Mouse (Mus musculus): ENCODE data around the gene Retreg1. TPM values are rescaled to one million over a fixed set of nuclear protein-coding genes. Genes with fewer than 3 reads are reported as not detected.

The Retreg1 gene
- polyA plus RNA-seq, 1 experiment from 2014 or later = 4.7 TPM

DNA sequence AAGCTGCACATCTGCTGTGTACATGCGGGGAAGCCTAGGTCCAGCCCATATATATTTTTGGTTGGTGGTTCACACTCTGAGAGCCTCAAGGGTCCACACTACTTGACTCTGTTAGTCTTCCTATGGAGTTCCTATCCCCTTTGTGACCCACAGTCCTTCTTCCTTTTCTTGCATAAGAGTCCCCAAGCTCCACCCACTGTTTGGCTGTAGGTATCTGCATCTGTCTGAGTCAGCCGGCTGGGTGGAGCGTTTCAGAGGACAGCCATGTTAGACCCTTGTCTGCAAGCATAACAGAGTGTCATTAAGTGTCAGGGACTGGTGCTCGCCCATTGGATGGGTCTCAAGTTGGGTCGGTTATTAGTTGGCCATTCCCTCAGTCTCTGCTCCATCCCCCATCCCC, 107.6 kb downstream of the Retreg1 start:
- no peaks in the 10 kb centered on the region for H3K9me3 ChIP-seq
- no peak overlapping the region for H3K27ac ChIP-seq
- H3K27me3 ChIP-seq = no peaks in the 10 kb centered on the region
- no peak for ATAC-seq (ENCODE audit: insufficient number of reproducible peaks, insufficient read depth, low FRiP score, low TSS enrichment, low read depth)
- no peak overlapping the region for H3K4me2 ChIP-seq
- no peaks in the 10 kb centered on the region for H3K36me3 ChIP-seq
- WGBS = 86% methylated on average over 5 of the region's 5 CpGs
- H3K4me3 ChIP-seq = no peak overlapping the region
- no peaks in the 10 kb centered on the region for H3K4me1 ChIP-seq
- no peak overlapping the region for H3K9ac ChIP-seq

DNA sequence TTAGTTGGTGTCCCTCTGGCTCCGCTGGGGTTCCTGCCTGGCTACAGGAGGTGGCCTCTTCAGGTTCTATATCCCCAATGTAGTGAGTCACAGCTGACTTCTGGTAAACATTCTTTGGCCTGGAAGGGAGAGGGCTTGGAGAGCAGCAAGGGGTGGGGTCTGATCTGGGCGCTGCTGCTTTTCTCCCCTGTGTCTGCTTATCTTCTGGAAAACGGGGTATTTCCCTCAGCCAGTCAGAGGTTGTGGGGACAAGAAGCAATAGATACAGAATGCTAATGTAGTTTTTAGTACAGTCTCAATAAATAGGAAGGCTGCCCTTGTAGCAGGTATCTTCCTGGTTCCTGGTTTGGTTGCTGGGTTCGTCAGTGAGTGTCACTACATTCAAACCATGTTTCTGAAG, 108.1 kb downstream of the Retreg1 start:
- H3K4me2 ChIP-seq = no peak overlapping the region
- H3K4me1 ChIP-seq = no peaks in the 10 kb centered on the region
- H3K4me3 ChIP-seq = no peak overlapping the region
- H3K27me3 ChIP-seq = no peaks in the 10 kb centered on the region
- no peaks in the 10 kb centered on the region for H3K9me3 ChIP-seq
- H3K36me3 ChIP-seq = no peaks in the 10 kb centered on the region
- H3K9ac ChIP-seq = no peak overlapping the region
- no peak overlapping the region for H3K27ac ChIP-seq
- ATAC-seq (ENCODE audit: insufficient number of reproducible peaks, insufficient read depth, low FRiP score, low TSS enrichment, low read depth) = no peak
- 86% methylated on average over 4 of the region's 4 CpGs for WGBS

DNA sequence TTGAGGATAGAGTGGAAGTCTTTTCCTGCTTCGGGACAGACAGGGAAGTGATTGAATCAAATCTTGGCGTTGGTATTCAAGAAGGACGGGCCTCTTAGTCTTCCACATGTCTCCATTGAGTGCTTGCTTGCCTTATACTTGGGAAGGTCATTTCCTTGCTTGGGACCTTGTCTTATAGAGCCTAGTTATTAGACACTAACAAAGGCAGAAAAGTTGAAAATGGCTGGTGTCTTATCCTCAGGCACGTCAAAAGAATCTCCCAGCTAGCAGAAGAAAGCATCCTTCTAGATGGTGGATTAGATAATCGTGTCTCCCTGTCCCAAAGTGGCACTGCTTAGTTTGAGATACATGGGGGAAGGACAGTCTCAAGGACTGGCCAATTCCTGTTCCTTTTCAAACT, 113.0 kb downstream of the Retreg1 start:
- Histone ChIP-seq H3K4me3 (no peak overlapping the region), H3K9me3 (no peaks in the 10 kb centered on the region)
- 65% methylated on average over 5 of the region's 5 CpGs for WGBS

DNA sequence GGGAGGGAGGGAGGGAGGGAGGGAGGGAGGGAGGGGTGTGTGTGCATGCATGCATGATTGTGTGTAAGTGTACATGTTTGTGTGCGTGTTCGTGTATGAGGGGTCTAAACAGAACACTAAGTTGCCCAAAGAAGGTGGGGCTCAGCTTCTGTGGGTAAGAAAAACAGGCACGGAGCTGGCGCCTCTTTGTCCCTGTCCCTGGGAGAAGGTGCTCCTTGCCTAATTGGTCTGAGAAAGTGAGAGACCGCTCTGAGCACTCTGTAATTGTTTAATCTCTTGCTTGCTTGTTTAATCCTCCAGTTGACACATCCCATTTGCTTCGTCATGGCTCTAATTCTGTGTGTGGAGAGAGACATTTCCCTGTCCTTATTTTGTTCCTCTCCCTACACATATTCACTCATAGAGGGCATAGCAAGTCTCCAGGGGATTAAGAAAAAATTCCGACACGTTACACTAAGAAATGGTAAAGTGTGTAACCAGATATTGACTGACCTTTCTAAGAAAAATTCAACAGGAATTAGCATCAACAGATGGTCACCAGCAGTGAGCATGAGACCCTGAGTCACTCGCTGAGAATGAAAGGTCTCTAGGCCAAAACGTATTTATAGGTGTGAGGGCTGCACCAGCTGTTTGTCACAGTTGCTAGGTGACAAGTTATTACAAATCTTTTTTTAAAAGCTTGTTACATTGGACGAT, 113.6 kb downstream of the Retreg1 start:
- H3K9ac ChIP-seq = no peak overlapping the region
- H3K27me3 ChIP-seq = no peaks in the 10 kb centered on the region
- H3K27ac ChIP-seq = no peak overlapping the region
- H3K9me3 ChIP-seq = no peaks in the 10 kb centered on the region
- 0 out of 2 replicates have a peak, but pooled peaks cover 3% of the 10 kb centered on the region for H3K4me1 ChIP-seq
- H3K4me3 ChIP-seq = no peak overlapping the region
- WGBS = 53% methylated on average over 11 of the region's 11 CpGs
- H3K36me3 ChIP-seq = no peaks in the 10 kb centered on the region
- no peak for ATAC-seq (ENCODE audit: insufficient number of reproducible peaks, insufficient read depth, low FRiP score, low TSS enrichment, low read depth)
- no peak overlapping the region for H3K4me2 ChIP-seq

More for the DNA sequence above, 113.0 kb downstream of the Retreg1 start:
- ATAC-seq (ENCODE audit: insufficient number of reproducible peaks, insufficient read depth, low FRiP score, low TSS enrichment, low read depth) = no peak
- Histone ChIP-seq H3K27ac (no peak overlapping the region), H3K4me2 (no peak overlapping the region), H3K4me1 (0 out of 2 replicates have a peak, but pooled peaks cover 3% of the 10 kb centered on the region), H3K36me3 (no peaks in the 10 kb centered on the region), H3K27me3 (no peaks in the 10 kb centered on the region), H3K9ac (no peak overlapping the region)

DNA sequence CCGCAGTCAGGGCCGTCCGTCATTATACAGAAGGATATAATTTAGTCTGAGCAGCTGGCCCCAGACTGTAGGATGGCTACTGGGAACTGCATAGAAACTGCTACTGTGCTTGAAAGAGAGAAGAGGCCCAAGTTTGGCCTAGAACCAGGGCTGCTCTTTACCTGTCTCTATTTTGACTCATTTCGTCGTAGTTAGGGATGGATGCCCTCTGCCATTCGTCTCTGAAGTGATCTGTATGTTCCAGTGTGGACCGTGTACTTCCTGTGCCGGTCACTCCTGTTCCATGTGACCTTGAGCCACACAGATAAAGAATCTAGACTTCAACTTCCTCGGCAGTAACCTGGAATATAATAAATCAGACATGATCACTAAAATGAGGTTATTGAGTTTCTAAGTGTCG, 114.7 kb downstream of the Retreg1 start:
- Histone ChIP-seq H3K4me1 (0 out of 2 replicates have a peak, but pooled peaks cover 3% of the 10 kb centered on the region), H3K4me3 (no peak overlapping the region), H3K9ac (no peak overlapping the region), H3K4me2 (no peak overlapping the region), H3K27ac (no peak overlapping the region), H3K27me3 (no peaks in the 10 kb centered on the region), H3K9me3 (no peaks in the 10 kb centered on the region), H3K36me3 (no peaks in the 10 kb centered on the region)
- no peak for ATAC-seq (ENCODE audit: insufficient number of reproducible peaks, insufficient read depth, low FRiP score, low TSS enrichment, low read depth)
- WGBS = 75% methylated on average over 10 of the region's 10 CpGs

DNA sequence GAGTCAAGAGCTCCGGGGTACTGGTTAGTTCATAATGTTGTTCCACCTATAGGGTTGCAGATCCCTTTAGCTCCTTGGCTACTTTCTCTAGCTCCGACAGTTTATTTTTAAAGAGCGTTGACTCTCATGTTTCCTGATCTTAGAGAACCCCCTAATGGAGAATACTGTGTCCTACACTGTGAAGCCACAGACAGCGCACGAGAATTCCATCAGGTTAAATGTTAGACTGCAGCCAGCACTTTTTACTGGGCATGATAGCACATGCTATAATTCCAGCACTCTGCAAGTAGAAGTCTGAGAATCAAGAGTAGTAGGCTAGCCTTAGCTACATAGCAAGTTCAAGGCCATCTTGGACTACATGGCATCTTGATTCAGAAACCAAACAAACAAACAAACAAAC, 116.4 kb downstream of the Retreg1 start:
- no peak overlapping the region for H3K9ac ChIP-seq
- H3K9me3 ChIP-seq = no peaks in the 10 kb centered on the region
- no peak overlapping the region for H3K27ac ChIP-seq
- no peak overlapping the region for H3K4me2 ChIP-seq
- no peak overlapping the region for H3K4me3 ChIP-seq
- H3K36me3 ChIP-seq = no peaks in the 10 kb centered on the region
- WGBS = 26% methylated on average over 5 of the region's 5 CpGs
- H3K27me3 ChIP-seq = no peaks in the 10 kb centered on the region
- ATAC-seq (ENCODE audit: insufficient number of reproducible peaks, insufficient read depth, low FRiP score, low TSS enrichment, low read depth) = peak; percentile 82; the same call in 1 of the 2 replicates
- H3K4me1 ChIP-seq = 0 out of 2 replicates have a peak, but pooled peaks cover 3% of the 10 kb centered on the region

DNA sequence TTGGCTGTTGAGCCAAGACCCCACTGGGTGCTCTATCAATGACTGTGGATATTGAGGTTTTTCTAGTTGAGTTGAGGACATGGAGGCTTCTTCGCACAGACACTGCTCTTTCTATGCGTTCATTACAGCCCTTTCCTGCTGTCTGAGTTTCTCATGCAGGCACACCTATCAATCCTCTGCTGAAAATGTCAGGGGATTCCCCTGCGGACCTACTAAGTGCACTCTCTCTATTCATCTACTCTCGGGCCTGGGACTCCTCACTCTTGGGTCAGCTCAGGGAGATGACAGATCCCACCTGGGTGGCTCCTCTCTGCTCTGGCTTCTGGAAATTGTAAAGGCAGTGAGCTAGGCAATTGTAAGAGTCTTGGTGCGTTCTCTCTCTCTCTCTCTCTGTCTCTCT, 117.3 kb downstream of the Retreg1 start:
- WGBS = 84% methylated on average over 5 of the region's 5 CpGs
- Histone ChIP-seq H3K9ac (no peak overlapping the region), H3K36me3 (no peaks in the 10 kb centered on the region), H3K27me3 (no peaks in the 10 kb centered on the region), H3K9me3 (no peaks in the 10 kb centered on the region), H3K27ac (no peak overlapping the region), H3K4me2 (no peak overlapping the region), H3K4me1 (0 out of 2 replicates have a peak, but pooled peaks cover 3% of the 10 kb centered on the region), H3K4me3 (no peak overlapping the region)
- no peak for ATAC-seq (ENCODE audit: insufficient number of reproducible peaks, insufficient read depth, low FRiP score, low TSS enrichment, low read depth)

DNA sequence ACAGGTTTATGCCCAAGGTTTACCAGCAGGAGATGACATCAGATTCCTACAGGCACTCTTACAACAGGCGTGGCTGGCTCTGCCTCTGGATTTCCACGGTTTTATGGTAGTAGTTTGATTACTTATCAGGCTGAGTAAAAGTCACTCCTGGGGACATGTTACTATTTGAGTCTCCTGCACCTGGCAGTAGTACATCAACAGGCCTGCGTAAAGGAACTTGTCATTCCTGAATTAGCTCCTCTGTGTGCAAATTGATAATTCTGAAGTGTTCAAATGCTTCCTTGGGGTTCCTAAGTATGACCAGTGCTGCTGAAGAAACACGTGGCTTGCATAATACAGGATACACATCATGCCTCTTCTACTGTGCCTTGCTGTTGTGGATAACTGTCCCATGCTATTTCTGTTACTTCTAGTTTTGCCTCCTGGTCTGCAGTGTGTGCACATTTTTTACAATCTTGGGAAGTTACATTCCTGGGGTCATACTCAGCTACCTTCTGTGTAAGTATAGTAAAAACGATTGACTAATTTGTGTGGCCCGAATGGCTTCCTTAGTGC, 123.3 kb downstream of the Retreg1 start:
- no peak for ATAC-seq (ENCODE audit: insufficient number of reproducible peaks, insufficient read depth, low FRiP score, low TSS enrichment, low read depth)
- no peak overlapping the region for H3K4me2 ChIP-seq
- WGBS = 77% methylated on average over 6 of the region's 6 CpGs
- H3K27ac ChIP-seq = no peak overlapping the region
- no peaks in the 10 kb centered on the region for H3K4me1 ChIP-seq
- H3K4me3 ChIP-seq = no peak overlapping the region
- no peak overlapping the region for H3K9ac ChIP-seq
- H3K36me3 ChIP-seq = no peaks in the 10 kb centered on the region
- no peaks in the 10 kb centered on the region for H3K27me3 ChIP-seq
- H3K9me3 ChIP-seq = no peaks in the 10 kb centered on the region

DNA sequence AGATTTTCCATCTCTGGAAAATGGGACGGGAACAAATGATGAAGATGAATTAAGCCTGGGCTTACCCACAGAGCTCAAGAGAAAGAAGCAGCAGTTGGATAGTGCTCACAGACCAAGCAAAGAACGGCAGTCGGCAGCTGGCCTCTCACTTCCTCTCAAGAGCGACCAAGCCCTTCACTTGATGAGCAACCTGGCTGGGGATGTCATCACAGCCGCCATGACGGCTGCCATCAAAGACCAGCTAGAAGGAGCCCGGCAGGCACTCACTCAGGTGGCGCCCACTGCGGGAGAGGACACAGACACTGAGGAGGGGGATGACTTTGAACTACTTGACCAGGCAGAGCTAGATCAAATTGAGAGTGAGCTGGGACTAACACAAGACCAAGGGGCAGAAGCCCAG, 128.6 kb downstream of the Retreg1 start:
- no peak overlapping the region for H3K27ac ChIP-seq
- no peaks in the 10 kb centered on the region for H3K4me1 ChIP-seq
- 88% methylated on average over 9 of the region's 9 CpGs for WGBS
- H3K4me2 ChIP-seq = no peak overlapping the region
- no peaks in the 10 kb centered on the region for H3K27me3 ChIP-seq
- no peak overlapping the region for H3K4me3 ChIP-seq
- no peak overlapping the region for H3K9ac ChIP-seq
- H3K36me3 ChIP-seq = no peaks in the 10 kb centered on the region
- no peak for ATAC-seq (ENCODE audit: insufficient number of reproducible peaks, insufficient read depth, low FRiP score, low TSS enrichment, low read depth)
- no peaks in the 10 kb centered on the region for H3K9me3 ChIP-seq

DNA sequence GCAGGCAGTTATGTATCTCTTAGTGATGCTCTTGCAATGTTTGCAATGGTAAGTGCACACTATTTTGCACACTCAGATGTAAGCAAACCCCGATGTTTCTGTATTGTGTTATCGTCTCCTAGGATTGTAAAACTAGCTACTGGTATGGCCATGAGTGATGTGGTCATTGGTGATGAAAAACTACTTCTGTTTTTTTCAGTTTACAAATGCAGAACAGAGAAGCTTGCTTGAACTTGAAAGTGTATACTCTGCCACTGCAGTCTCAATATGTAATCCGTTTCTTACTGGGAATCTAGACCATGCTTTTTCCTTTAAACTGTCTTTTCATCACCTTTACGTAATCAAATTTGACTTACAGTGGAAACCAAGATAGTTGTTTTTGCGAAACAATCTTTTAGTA, 129.8 kb downstream of the Retreg1 start:
- no peaks in the 10 kb centered on the region for H3K4me1 ChIP-seq
- no peak for ATAC-seq (ENCODE audit: insufficient number of reproducible peaks, insufficient read depth, low FRiP score, low TSS enrichment, low read depth)
- no peaks in the 10 kb centered on the region for H3K27me3 ChIP-seq
- no peaks in the 10 kb centered on the region for H3K36me3 ChIP-seq
- H3K4me3 ChIP-seq = no peak overlapping the region
- 77% methylated on average over 5 of the region's 5 CpGs for WGBS
- H3K9me3 ChIP-seq = no peaks in the 10 kb centered on the region
- no peak overlapping the region for H3K27ac ChIP-seq
- no peak overlapping the region for H3K9ac ChIP-seq
- no peak overlapping the region for H3K4me2 ChIP-seq

DNA sequence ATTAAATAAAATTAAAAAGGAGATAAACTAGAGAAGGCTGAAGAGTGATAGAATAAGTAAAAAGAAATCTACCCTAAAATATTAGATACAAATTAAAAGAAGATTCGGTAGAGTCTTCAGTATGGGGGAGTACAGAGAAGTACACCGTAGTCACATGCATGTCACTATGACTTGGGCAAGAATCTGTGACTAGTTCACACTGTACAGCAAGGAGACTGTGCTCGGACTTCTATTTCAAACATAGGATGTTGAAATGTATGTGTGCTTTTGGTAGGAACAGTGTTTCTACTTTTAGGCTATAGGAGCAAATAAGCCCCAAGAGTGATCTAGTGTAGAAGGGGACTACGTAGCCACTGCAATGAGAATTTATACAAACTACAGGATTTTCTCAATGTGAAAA, 131.4 kb downstream of the Retreg1 start:
- H3K9ac ChIP-seq = no peak overlapping the region
- WGBS = 92% methylated on average over 4 of the region's 4 CpGs
- H3K4me2 ChIP-seq = no peak overlapping the region
- no peak for ATAC-seq (ENCODE audit: insufficient number of reproducible peaks, insufficient read depth, low FRiP score, low TSS enrichment, low read depth)
- H3K27ac ChIP-seq = no peak overlapping the region
- H3K9me3 ChIP-seq = no peaks in the 10 kb centered on the region
- no peaks in the 10 kb centered on the region for H3K27me3 ChIP-seq
- no peaks in the 10 kb centered on the region for H3K4me1 ChIP-seq
- no peaks in the 10 kb centered on the region for H3K36me3 ChIP-seq
- H3K4me3 ChIP-seq = no peak overlapping the region

DNA sequence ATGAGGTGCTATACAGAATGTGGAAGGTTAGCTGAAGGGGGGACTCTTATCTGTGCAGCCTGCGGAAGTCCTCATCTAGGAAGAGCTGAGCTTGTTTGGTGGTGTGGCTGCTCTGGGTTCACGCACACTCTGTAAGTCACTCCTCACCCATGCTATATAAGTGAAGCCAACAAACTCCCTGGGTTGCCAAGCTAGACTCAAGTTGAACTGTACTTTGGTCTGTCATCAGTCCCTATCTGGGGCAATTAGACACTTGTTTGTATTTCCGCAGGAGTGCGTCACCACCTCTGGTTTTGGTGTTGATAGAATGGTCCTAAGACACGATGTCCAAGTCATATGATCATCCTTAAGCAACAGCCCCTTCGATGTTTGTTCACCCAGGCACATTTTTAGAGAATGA, 132.8 kb downstream of the Retreg1 start:
- no peaks in the 10 kb centered on the region for H3K36me3 ChIP-seq
- H3K27ac ChIP-seq = no peak overlapping the region
- H3K27me3 ChIP-seq = no peaks in the 10 kb centered on the region
- H3K4me2 ChIP-seq = no peak overlapping the region
- ATAC-seq (ENCODE audit: insufficient number of reproducible peaks, insufficient read depth, low FRiP score, low TSS enrichment, low read depth) = no peak
- H3K4me1 ChIP-seq = no peaks in the 10 kb centered on the region
- WGBS = 91% methylated on average over 6 of the region's 6 CpGs
- no peak overlapping the region for H3K4me3 ChIP-seq
- H3K9me3 ChIP-seq = no peaks in the 10 kb centered on the region
- H3K9ac ChIP-seq = no peak overlapping the region

Measured in embryonic facial prominence, embryonic 13.5 days (tissue).